Mouse (Mus musculus): Measurements from ENCODE around the gene Slfn2.

DNA sequence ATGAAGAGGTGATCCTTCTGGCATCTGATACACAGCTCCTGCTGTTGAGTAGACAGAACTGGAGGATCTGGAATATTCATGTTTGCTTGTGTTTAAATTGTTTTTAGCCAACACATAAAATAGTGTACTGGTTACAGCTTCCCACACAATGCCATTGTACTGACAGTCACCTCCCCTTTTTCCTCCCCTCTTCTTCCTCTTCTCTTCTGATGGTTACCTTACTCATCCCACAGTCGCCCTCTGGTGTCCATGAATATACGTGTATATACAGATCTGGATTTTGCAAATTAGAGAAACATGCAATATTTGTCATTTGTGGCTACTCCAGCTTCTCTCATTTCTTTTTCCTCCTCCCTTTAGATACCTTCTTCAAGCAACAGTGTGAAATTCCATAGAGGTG lies 50.2 kb downstream of the Slfn2 start:
- TF ChIP-seq MAFK (IDR thresholded peaks at IDR 0.05; ENCODE audit: insufficient read depth, low read depth, low read length) = no peak
- TF ChIP-seq HCFC1 (IDR thresholded peaks at IDR 0.05; ENCODE audit: borderline replicate concordance, insufficient read depth, low read length) = no peak

All from ES-E14 (cell line).